Mouse (Mus musculus) liver, embryonic 11.5 days (tissue): ENCODE measurements around the gene Hoxd9. TPM values are rescaled to one million over a fixed set of nuclear protein-coding genes. Genes with fewer than 3 reads are reported as not detected.
A peak's percentile ranks its signal among the peaks of the same experiment; 100 is the strongest.

Experiments used
- ATAC-seq: fragments of 200-750 bp; cut with Nextera tagmentation; replicated peaks from 2 replicates; pipeline ENCODE4 v1.8.0; 2017; ENCODE audit warnings: moderate number of reproducible peaks, mild to moderate bottlenecking, moderate TSS enrichment, moderate library complexity; ENCODE audit not compliant: low FRiP score
- DNase-seq: peaks from one replicate; pipeline ENCODE4 v3.0.0-alpha.2; 2017; ENCODE audit warnings: low spot score
- H3K27ac ChIP-seq: fragments of 300-500 bp; sonication (generic); 2 replicates; pipeline ENCODE4 v1.5.1; 2014; ENCODE audit warnings: mild to moderate bottlenecking, low read depth, low read length, control low read depth
- H3K27me3 ChIP-seq: fragments of 300-500 bp; sonication (generic); replicated peaks from 2 replicates; pipeline ENCODE4 v1.6.1; 2014; ENCODE audit warnings: low read length, mixed read lengths; ENCODE audit not compliant: control insufficient read depth, insufficient read depth
- H3K36me3 ChIP-seq: fragments of 300-500 bp; sonication (generic); 2 replicates; pipeline ENCODE4 v1.6.1; 2014; ENCODE audit warnings: mild to moderate bottlenecking, low read length, moderate library complexity, mixed read lengths; ENCODE audit not compliant: control insufficient read depth, insufficient read depth
- H3K4me1 ChIP-seq: fragments of 300-500 bp; sonication (generic); replicated peaks from 2 replicates; pipeline ENCODE4 v1.6.1; 2014; ENCODE audit warnings: low read length, mixed read lengths; ENCODE audit not compliant: control insufficient read depth, insufficient read depth
- H3K4me2 ChIP-seq: fragments of 300-500 bp; sonication (generic); 2 replicates; pipeline ENCODE4 v1.6.1; 2014; ENCODE audit warnings: mild to moderate bottlenecking, control low read depth, moderate library complexity
- H3K4me3 ChIP-seq: fragments of 300-500 bp; sonication (generic); 2 replicates; pipeline ENCODE4 v1.5.1; 2014; ENCODE audit warnings: low read depth, low read length, control low read depth
- H3K9ac ChIP-seq: fragments of 300-500 bp; sonication (generic); 2 replicates; pipeline ENCODE4 v1.6.1; 2014; ENCODE audit warnings: low read depth, low read length, control low read depth
- H3K9me3 ChIP-seq: fragments of 300-500 bp; sonication (generic); 2 replicates; pipeline ENCODE4 v1.6.1; 2016; ENCODE audit warnings: low read length, inconsistent platforms, mixed read lengths; ENCODE audit not compliant: control insufficient read depth
- WGBS: fragments of 180-500 bp; shearing (Covaris S2); extraction: QIAGEN DNeasy Blood & Tissue Kit; methylation state at CpG from one replicate; pipeline ENCODE4 v1.1.7; 2014; 5-methylcytosine and 5-hydroxymethylcytosine counted together
- polyA plus RNA-seq: library from polyadenylated mRNA; unstranded; fragments of >200 nt; fragmentation: Nextera tagmentation; extraction: Ambion mirVana; gene quantifications from 2 replicates; pipeline ENCODE4 v1.2.1, GENCODE M21; 2014

Gene Hoxd9
- polyA plus RNA-seq, 1 experiment from 2014 or later = 0.22 TPM

DNA sequence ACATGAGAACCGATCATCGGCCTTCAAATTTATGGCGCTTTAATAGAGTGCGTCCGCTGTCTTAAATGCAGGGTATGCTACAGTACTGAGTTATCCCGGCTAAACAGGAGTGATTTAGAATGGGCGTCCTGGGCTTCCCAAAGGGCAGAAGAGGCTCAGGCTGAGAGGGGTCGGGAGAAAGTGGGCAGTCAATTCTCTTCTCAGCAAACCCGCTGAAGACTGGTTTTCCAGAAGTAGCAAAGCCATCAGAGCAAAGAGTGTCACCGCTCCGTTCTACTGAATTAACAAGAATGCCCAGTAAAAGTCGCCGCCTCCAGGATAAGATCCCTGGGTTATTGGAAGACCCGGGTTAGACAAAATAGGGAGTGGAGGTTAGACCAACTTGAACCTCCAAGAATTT, 42.3 kb downstream of the Hoxd9 start:
- Histone ChIP-seq H3K9me3 (no peaks in the 10 kb centered on the region), H3K36me3 (no peaks in the 10 kb centered on the region), H3K4me2 (no peak overlapping the region), H3K4me3 (no peak overlapping the region), H3K27me3 (peaks cover 98% of the 10 kb centered on the region), H3K4me1 (no peaks in the 10 kb centered on the region; the same call in 1 of the 2 replicates), H3K27ac (no peak overlapping the region), H3K9ac (no peak overlapping the region)
- WGBS = 8% methylated on average over 14 of the region's 14 CpGs
- DNase-seq (no peak), ATAC-seq (no peak)

DNA sequence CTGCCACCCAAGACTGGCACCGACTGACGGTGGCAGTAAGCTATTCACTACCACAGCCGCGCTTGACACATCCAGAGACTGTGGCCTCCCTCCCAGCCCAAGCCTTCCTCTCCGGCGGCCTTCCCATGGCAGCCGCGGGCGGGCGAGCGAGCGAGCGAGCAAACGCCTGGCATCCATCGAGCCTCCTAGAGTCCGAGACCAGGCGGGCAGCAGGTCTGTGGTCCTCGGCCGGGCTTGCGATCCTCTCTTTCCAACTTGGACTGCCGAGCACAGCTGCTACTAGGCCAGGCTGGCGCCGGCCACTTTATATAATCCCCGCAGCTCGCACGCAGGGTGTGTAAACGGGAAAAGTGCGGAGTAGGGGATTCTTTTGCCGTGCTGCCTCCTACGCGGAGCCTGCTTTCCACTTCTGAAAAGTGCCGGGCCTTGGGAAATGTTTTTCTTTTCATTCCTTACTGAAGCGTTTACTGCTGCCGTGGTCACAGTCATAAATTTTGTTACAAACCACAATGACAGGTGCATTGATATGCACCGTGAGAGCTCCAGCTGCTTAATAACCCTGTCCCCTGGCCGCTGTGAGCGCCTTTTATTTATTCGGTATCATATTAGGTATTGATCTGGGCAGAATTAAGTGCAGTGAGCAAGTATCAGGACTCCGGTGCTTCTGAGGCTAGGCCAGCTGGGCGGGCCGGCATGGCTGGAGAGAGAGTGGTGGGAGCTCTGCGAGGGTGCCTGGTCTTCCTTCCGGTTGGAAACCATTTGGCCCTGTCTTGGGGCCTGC, 43.0 kb downstream of the Hoxd9 start:
- Histone ChIP-seq H3K36me3 (no peaks in the 10 kb centered on the region), H3K9me3 (no peaks in the 10 kb centered on the region), H3K27ac (no peak overlapping the region), H3K9ac (no peak overlapping the region), H3K4me1 (no peaks in the 10 kb centered on the region; the same call in 1 of the 2 replicates), H3K27me3 (peaks cover 98% of the 10 kb centered on the region), H3K4me3 (peak overlapping the region; percentile 15; the same call in 1 of the 2 replicates), H3K4me2 (peak overlapping the region; percentile 37; the same call in 1 of the 2 replicates)
- WGBS = 3% methylated on average over 43 of the region's 43 CpGs
- DNase-seq = no peak
- ATAC-seq = no peak

DNA sequence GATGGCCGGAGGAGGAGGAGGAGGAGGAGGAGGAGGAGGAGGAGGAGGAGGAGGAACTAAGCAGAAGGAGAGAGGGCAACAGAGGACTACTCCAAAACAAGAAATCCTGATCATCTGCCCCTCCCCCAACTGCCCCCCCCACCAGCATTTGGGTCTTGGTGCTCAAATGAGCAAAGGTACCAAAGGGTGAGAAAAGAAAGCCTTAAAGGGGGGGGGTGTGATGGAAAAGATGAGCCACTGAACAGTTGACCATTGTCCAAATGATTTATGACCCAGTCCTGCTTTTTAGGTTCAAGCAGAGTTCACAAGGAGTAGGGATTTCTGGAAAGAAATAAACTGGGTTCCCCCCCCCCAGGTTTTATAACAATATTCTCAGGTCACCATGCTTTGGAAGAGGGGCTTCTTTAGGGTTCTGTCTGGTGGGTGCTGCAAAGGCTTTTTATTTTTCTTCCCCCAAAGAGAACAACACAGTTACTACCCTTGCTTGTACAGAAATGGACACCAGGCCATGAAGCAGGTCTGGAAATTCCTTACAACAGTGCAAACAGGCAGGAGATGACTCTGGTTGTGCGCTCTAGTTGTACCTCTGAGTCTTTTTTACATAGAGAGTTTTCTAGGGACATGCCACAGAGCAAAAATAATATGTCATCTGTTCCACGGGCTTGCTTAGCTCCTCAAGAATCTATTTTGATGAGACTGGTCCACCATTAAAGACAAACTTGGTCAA, 43.9 kb downstream of the Hoxd9 start:
- no peaks in the 10 kb centered on the region for H3K9me3 ChIP-seq
- no peaks in the 10 kb centered on the region; the same call in 1 of the 2 replicates for H3K4me1 ChIP-seq
- no peak overlapping the region for H3K4me2 ChIP-seq
- H3K36me3 ChIP-seq = no peaks in the 10 kb centered on the region
- no peak overlapping the region for H3K4me3 ChIP-seq
- H3K27ac ChIP-seq = no peak overlapping the region
- ATAC-seq (no peak), DNase-seq (no peak)
- WGBS = 42% methylated on average over 2 of the region's 3 CpGs
- no peak overlapping the region for H3K9ac ChIP-seq
- H3K27me3 ChIP-seq = peaks cover 98% of the 10 kb centered on the region

DNA sequence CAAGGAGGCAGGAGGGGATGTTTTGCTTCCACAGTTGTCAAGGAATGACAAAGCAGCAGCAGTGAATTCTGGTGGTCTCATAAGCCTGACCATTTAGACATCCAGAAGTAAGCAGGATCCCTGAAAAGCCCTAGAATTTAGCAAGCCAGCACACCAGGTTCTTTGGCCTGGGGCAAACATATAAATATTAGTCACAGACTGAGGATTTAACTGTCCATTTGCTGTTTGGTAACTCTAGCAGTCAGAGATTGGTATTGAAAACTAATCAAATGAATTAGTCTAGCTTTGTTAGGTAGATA, 44.4 kb downstream of the Hoxd9 start:
- no peak for ATAC-seq
- Histone ChIP-seq H3K4me2 (no peak overlapping the region), H3K9me3 (no peaks in the 10 kb centered on the region), H3K27ac (no peak overlapping the region), H3K36me3 (no peaks in the 10 kb centered on the region), H3K9ac (no peak overlapping the region), H3K27me3 (peaks cover 98% of the 10 kb centered on the region), H3K4me1 (no peaks in the 10 kb centered on the region; the same call in 1 of the 2 replicates), H3K4me3 (no peak overlapping the region)
- no peak for DNase-seq

DNA sequence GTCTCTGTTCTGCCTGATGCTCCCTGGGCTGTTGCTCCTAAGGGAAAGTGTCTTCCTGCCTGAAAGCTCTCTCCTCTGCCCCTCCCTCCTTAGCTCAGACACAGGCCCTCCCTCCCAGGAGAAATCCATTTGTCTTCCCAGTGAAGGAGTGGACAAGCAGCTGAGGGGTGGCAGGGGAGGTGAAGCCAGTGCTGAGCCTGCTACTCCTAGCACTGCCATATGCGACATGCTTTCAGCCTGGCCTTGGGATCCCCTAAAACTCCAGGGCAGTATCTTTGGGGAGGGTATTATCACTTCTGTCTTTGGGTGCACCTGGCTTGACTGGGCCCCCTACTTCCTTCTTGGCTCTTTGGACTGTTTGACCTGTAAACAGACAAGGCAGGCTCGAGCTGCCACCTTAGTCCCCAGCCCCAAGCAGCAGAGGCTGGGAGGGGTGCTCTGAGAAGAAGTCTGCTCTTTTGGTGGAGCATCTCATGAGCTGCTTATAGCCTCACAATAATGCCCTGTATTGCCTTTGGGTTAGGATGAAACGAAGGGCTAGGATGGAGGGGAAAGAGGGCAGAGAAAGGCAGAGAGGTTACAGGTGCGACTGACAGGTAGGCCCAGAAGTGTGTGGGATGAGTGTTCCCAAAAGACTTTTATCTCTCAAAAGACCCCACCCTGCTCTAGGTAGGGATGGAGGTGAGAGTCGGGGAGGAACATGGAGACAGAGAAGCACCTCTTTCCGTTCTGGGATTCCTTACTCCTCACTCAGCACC, 48.2 kb downstream of the Hoxd9 start:
- Histone ChIP-seq H3K4me1 (peaks cover 4% of the 10 kb centered on the region; the same call in 1 of the 2 replicates), H3K9me3 (no peaks in the 10 kb centered on the region), H3K36me3 (no peaks in the 10 kb centered on the region), H3K9ac (no peak overlapping the region), H3K27me3 (peaks cover 98% of the 10 kb centered on the region), H3K4me3 (no peak overlapping the region), H3K4me2 (no peak overlapping the region), H3K27ac (no peak overlapping the region)
- peak; percentile 33 for DNase-seq
- 11% methylated on average over 6 of the region's 6 CpGs for WGBS
- no peak for ATAC-seq

DNA sequence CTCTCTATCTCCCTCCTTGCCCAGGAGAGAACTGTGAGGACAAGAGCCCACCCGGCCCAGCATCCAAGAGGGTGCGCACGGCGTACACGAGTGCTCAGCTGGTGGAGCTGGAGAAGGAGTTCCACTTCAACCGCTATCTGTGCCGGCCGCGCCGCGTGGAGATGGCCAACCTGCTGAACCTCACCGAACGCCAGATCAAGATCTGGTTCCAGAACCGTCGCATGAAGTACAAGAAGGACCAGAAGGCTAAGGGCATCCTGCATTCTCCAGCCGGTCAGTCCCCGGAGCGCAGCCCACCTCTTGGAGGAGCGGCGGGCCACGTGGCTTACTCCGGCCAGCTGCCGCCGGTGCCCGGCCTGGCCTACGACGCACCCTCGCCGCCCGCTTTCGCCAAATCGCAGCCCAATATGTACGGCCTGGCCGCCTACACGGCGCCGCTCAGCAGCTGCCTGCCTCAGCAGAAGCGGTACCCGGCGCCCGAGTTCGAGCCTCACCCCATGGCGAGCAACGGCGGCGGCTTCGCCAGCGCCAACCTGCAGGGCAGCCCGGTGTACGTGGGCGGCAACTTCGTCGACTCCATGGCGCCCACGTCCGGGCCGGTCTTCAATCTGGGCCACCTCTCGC, 48.9 kb downstream of the Hoxd9 start:
- no peak overlapping the region; the same call in 1 of the 2 replicates for H3K4me3 ChIP-seq

DNA sequence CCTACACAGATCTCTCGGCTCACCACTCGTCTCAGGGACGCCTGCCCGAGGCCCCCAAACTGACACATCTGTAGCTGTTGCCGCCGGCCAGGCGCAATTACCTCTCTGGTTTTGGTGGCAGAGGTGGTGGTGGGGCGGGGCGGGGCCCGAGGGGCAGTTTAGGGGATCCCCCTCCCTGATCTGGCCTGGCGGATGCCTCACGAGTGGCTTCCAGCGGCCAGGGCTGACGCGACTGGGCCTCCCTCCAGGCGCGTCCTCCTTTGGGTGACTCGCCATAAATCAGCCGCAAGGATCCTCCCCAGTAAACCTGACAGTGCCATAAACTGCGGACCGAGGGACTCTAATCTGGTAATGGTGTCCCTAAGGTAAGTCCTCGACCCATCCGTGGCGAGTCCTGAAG, 49.5 kb downstream of the Hoxd9 start:
- peak; percentile 36 for DNase-seq
- no peak for ATAC-seq
- no peak overlapping the region; the same call in 1 of the 2 replicates for H3K4me3 ChIP-seq
- H3K9me3 ChIP-seq = no peaks in the 10 kb centered on the region
- 0 out of 2 replicates have a peak overlapping the region, but pooled peaks have one; percentile 12 for H3K4me2 ChIP-seq
- no peaks in the 10 kb centered on the region for H3K36me3 ChIP-seq
- no peak overlapping the region for H3K27ac ChIP-seq
- peaks cover 98% of the 10 kb centered on the region for H3K27me3 ChIP-seq
- H3K4me1 ChIP-seq = 0 out of 2 replicates have a peak, but pooled peaks cover 4% of the 10 kb centered on the region
- WGBS = 6% methylated on average over 24 of the region's 24 CpGs
- H3K9ac ChIP-seq = no peak overlapping the region

More for the DNA sequence above, 48.9 kb downstream of the Hoxd9 start:
- Histone ChIP-seq H3K27ac (no peak overlapping the region), H3K4me2 (peak overlapping the region; percentile 12; the same call in 1 of the 2 replicates), H3K36me3 (no peaks in the 10 kb centered on the region), H3K9me3 (no peaks in the 10 kb centered on the region), H3K4me1 (0 out of 2 replicates have a peak, but pooled peaks cover 4% of the 10 kb centered on the region), H3K27me3 (peaks cover 98% of the 10 kb centered on the region), H3K9ac (no peak overlapping the region)
- DNase-seq = peak; percentile 38
- 4% methylated on average over 58 of the region's 58 CpGs for WGBS
- no peak; the same call in 1 of the 2 replicates for ATAC-seq

DNA sequence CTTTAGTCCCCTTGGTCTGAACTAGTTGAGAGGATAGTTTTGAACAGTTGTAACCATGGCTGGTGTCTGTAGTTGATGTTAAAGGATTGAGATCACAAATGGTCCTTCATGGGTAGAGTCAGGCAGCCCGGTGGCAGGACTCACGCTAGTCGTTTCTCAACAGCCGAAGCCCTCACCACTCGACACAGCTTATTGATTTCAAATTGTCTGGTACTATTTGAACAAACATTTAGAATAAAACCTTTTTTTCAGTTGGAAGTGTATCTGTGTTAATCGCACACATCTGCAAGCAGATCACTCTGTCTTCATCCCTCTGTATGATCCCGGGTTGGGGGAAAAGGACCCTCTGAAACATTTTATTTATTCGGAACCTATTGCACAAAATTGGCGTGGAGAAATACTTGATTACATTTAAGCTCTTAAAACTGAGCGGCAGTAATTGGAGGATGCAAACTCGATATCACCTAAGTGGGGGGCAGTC, 50.2 kb downstream of the Hoxd9 start:
- no peak overlapping the region for H3K4me2 ChIP-seq
- WGBS = 16% methylated on average over 11 of the region's 11 CpGs
- no peak for ATAC-seq
- peaks cover 98% of the 10 kb centered on the region for H3K27me3 ChIP-seq
- peaks cover 4% of the 10 kb centered on the region; the same call in 1 of the 2 replicates for H3K4me1 ChIP-seq
- H3K9ac ChIP-seq = no peak overlapping the region
- no peak overlapping the region for H3K27ac ChIP-seq
- no peaks in the 10 kb centered on the region for H3K36me3 ChIP-seq
- DNase-seq = peak; percentile 34
- H3K9me3 ChIP-seq = no peaks in the 10 kb centered on the region
- no peak overlapping the region for H3K4me3 ChIP-seq
